Mouse (Mus musculus) bone marrow macrophage, adult 2 months (primary cell): ENCODE results near the gene Cox10.
"Not testable (repeated sequence)": the region's sequence is repeated elsewhere in the genome, so short reads cannot be mapped to it uniquely, and the experiment has no call there.

Experiments
- CTCF ChIP-seq: IDR thresholded peaks from 2 replicates; pipeline ENCODE4 v1.5.1; 2012; ENCODE audit warnings: low read depth, mild to moderate bottlenecking, low read length, moderate library complexity
- POLR2A ChIP-seq: IDR thresholded peaks from 2 replicates; pipeline ENCODE4 v1.6.1; 2012; ENCODE audit warnings: mild to moderate bottlenecking, low read depth, low read length, borderline replicate concordance

DNA sequence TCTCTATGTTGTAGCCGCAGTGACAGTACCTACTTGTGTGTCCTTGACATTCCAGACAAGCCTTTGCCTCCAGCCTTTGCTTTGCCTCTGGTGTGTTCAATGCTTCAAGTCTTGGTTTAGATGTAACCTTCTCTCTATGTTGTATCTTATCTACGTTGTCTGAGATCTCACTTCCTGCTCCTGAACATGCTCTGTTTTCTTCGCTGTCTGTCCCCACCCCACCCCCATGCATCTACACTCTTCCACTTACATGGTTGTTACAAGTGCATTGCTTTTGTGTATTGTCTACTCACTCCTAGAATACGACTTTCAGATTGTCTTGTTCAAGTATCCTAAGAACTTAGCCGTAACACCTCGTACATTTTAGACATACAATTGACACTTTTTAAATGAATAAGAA is 43.9 kb upstream of the Cox10 start:
- not testable (repeated sequence) for TF ChIP-seq POLR2A, CTCF
